Mouse (Mus musculus) liver, embryonic 13.5 days (tissue): ENCODE data around the gene Amz2. TPM values are rescaled to one million over a fixed set of nuclear protein-coding genes. Genes with fewer than 3 reads are reported as not detected.
"Not testable (repeated sequence)": the region's sequence is repeated elsewhere in the genome, so short reads cannot be mapped to it uniquely, and the experiment has no call there.

Source experiments
- ATAC-seq: fragments of 200-750 bp; cut with Nextera tagmentation; 2 replicates; pipeline ENCODE4 v1.8.0; 2017; ENCODE audit warnings: low read depth, mild to moderate bottlenecking, moderate number of reproducible peaks, moderate library complexity
- DNase-seq: peaks from one replicate; pipeline ENCODE4 v3.0.0; 2022
- H3K27ac ChIP-seq: fragments of 300-500 bp; sonication (generic); 2 replicates; pipeline ENCODE4 v1.5.1; 2015; ENCODE audit warnings: moderate library complexity, mild to moderate bottlenecking, inconsistent platforms
- H3K27me3 ChIP-seq: fragments of 300-500 bp; sonication (generic); 2 replicates; pipeline ENCODE4 v1.6.1; 2015; ENCODE audit warnings: mild to moderate bottlenecking, inconsistent platforms
- H3K36me3 ChIP-seq: fragments of 300-500 bp; sonication (generic); 2 replicates; pipeline ENCODE4 v1.6.1; 2015; ENCODE audit warnings: mild to moderate bottlenecking, inconsistent platforms
- H3K4me1 ChIP-seq: fragments of 300-500 bp; sonication (generic); replicated peaks from 2 replicates; pipeline ENCODE4 v1.6.1; 2015; ENCODE audit warnings: inconsistent platforms
- H3K4me2 ChIP-seq: fragments of 300-500 bp; sonication (generic); 2 replicates; pipeline ENCODE4 v1.6.1; 2015; ENCODE audit warnings: inconsistent platforms, mild to moderate bottlenecking, moderate library complexity
- H3K4me3 ChIP-seq: fragments of 300-500 bp; sonication (generic); replicated peaks from 2 replicates; pipeline ENCODE4 v1.5.1; 2015; ENCODE audit warnings: mild to moderate bottlenecking, inconsistent platforms
- H3K9ac ChIP-seq: fragments of 300-500 bp; sonication (generic); 2 replicates; pipeline ENCODE4 v1.6.1; 2015; ENCODE audit warnings: mild to moderate bottlenecking, inconsistent platforms
- H3K9me3 ChIP-seq: fragments of 300-500 bp; sonication (generic); replicated peaks from 2 replicates; pipeline ENCODE4 v1.6.1; 2016; ENCODE audit warnings: inconsistent platforms
- WGBS: fragments of 180-500 bp; shearing (Covaris S2); methylation state at CpG from one replicate; pipeline ENCODE4 v1.1.7; 2015; ENCODE audit not compliant: insufficient replicate concordance; 5-methylcytosine and 5-hydroxymethylcytosine counted together
- polyA plus RNA-seq: library from polyadenylated mRNA; unstranded; fragments of >200 nt; fragmentation: Nextera tagmentation; extraction: Ambion mirVana; gene quantifications from 2 replicates; pipeline ENCODE4 v1.2.1, GENCODE M21; 2015

Amz2 gene
- polyA plus RNA-seq, 1 experiment from 2014 or later = 14.6 TPM

GRCm38 (mm10) chr11:109479575-109480285, 54.0 kb downstream of the Amz2 start:
- Histone ChIP-seq H3K4me3 (no peak overlapping the region), H3K36me3 (no peaks in the 10 kb centered on the region), H3K4me2 (no peak overlapping the region), H3K9me3 (no peaks in the 10 kb centered on the region), H3K27me3 (no peaks in the 10 kb centered on the region), H3K27ac (no peak overlapping the region), H3K4me1 (peaks cover 66% of the 10 kb centered on the region), H3K9ac (no peak overlapping the region)
- no peak for ATAC-seq
- no peak for DNase-seq
- 48% methylated on average over 16 of the region's 16 CpGs for WGBS

GRCm38 (mm10) chr11:109480440-109480839, 54.7 kb downstream of the Amz2 start:
- no peak overlapping the region for H3K4me3 ChIP-seq
- H3K4me1 ChIP-seq = peaks cover 64% of the 10 kb centered on the region
- H3K27me3 ChIP-seq = no peaks in the 10 kb centered on the region
- H3K27ac ChIP-seq = no peak overlapping the region
- DNase-seq (no peak), ATAC-seq (no peak)
- no peak overlapping the region for H3K9ac ChIP-seq
- WGBS = 53% methylated on average over 8 of the region's 8 CpGs
- no peaks in the 10 kb centered on the region for H3K36me3 ChIP-seq
- H3K9me3 ChIP-seq = no peaks in the 10 kb centered on the region
- H3K4me2 ChIP-seq = no peak overlapping the region

GRCm38 (mm10) chr11:109485398-109486045, 59.8 kb downstream of the Amz2 start:
- Histone ChIP-seq H3K36me3 (no peaks in the 10 kb centered on the region), H3K27ac (no peak overlapping the region), H3K4me3 (no peak overlapping the region), H3K4me2 (no peak overlapping the region), H3K9ac (no peak overlapping the region), H3K27me3 (no peaks in the 10 kb centered on the region), H3K4me1 (peaks cover 30% of the 10 kb centered on the region), H3K9me3 (no peaks in the 10 kb centered on the region)
- DNase-seq = no peak
- 84% methylated on average over 15 of the region's 15 CpGs for WGBS
- ATAC-seq = 0 out of 2 replicates have a peak, but pooled peaks have one; percentile 13

GRCm38 (mm10) chr11:109487111-109487510, 61.4 kb downstream of the Amz2 start:
- Histone ChIP-seq H3K27me3 (no peaks in the 10 kb centered on the region), H3K4me1 (peaks cover 27% of the 10 kb centered on the region), H3K9me3 (no peaks in the 10 kb centered on the region), H3K4me2 (no peak overlapping the region), H3K4me3 (no peak overlapping the region), H3K27ac (no peak overlapping the region), H3K36me3 (no peaks in the 10 kb centered on the region), H3K9ac (no peak overlapping the region)
- ATAC-seq (no peak), DNase-seq (no peak)
- WGBS = 53% methylated on average over 1 of the region's 1 CpGs

GRCm38 (mm10) chr11:109487991-109488684, 62.4 kb downstream of the Amz2 start:
- H3K4me1 ChIP-seq = peaks cover 37% of the 10 kb centered on the region
- H3K4me2 ChIP-seq = no peak overlapping the region
- no peak overlapping the region for H3K4me3 ChIP-seq
- no peaks in the 10 kb centered on the region for H3K27me3 ChIP-seq
- H3K9ac ChIP-seq = no peak overlapping the region
- WGBS = 55% methylated on average over 10 of the region's 10 CpGs
- no peaks in the 10 kb centered on the region for H3K9me3 ChIP-seq
- ATAC-seq = no peak
- H3K27ac ChIP-seq = 0 out of 2 replicates have a peak overlapping the region, but pooled peaks have one; percentile 3
- no peaks in the 10 kb centered on the region for H3K36me3 ChIP-seq
- DNase-seq = no peak

- Histone ChIP-seq H3K27me3 (no peaks in the 10 kb centered on the region), H3K4me3 (no peak overlapping the region), H3K9ac (no peak overlapping the region), H3K4me1 (peaks cover 50% of the 10 kb centered on the region), H3K27ac (no peak overlapping the region), H3K4me2 (no peak overlapping the region), H3K9me3 (no peaks in the 10 kb centered on the region), H3K36me3 (no peaks in the 10 kb centered on the region)
- 87% methylated on average over 2 of the region's 2 CpGs for WGBS
- DNase-seq = no peak
- ATAC-seq = no peak
Measured at GRCm38 (mm10) chr11:109489763-109490162, 64.0 kb downstream of the Amz2 start.

GRCm38 (mm10) chr11:109491844-109492243, 66.1 kb downstream of the Amz2 start:
- Histone ChIP-seq H3K9me3 (no peaks in the 10 kb centered on the region), H3K36me3 (no peaks in the 10 kb centered on the region), H3K4me1 (peaks cover 63% of the 10 kb centered on the region), H3K4me3 (no peak overlapping the region), H3K9ac (no peak overlapping the region), H3K4me2 (no peak overlapping the region), H3K27me3 (no peaks in the 10 kb centered on the region), H3K27ac (no peak overlapping the region)
- no peak for DNase-seq
- whole genome bisulfite sequencing = 74% methylated on average over 4 of the region's 4 CpGs
- no peak for ATAC-seq

GRCm38 (mm10) chr11:109492847-109493464, 67.2 kb downstream of the Amz2 start:
- not testable (repeated sequence) for H3K27me3 ChIP-seq, H3K4me3 ChIP-seq, H3K36me3 ChIP-seq, H3K9me3 ChIP-seq
- Histone ChIP-seq H3K4me2 (peak overlapping the region; percentile 41), H3K4me1 (peaks cover 66% of the 10 kb centered on the region), H3K9ac (peak overlapping the region; percentile 50), H3K27ac (peak overlapping the region; percentile 81)
- ATAC-seq (peak; percentile 82), DNase-seq (peak; percentile 40)
- whole genome bisulfite sequencing = 20% methylated on average over 8 of the region's 8 CpGs

- H3K9me3 ChIP-seq = no peaks in the 10 kb centered on the region
- H3K4me3 ChIP-seq = no peak overlapping the region
- no peak for ATAC-seq
- no peaks in the 10 kb centered on the region for H3K27me3 ChIP-seq
- WGBS = 48% methylated on average over 24 of the region's 24 CpGs
- H3K36me3 ChIP-seq = no peaks in the 10 kb centered on the region
- H3K4me1 ChIP-seq = peaks cover 74% of the 10 kb centered on the region
- H3K9ac ChIP-seq = no peak overlapping the region
- no peak for DNase-seq
- H3K4me2 ChIP-seq = peak overlapping the region; percentile 22; the same call in 1 of the 2 replicates
- H3K27ac ChIP-seq = peak overlapping the region; percentile 50
Measured at GRCm38 (mm10) chr11:109494890-109495770, 69.4 kb downstream of the Amz2 start.

- Histone ChIP-seq H3K4me1 (peaks cover 74% of the 10 kb centered on the region), H3K4me2 (peak overlapping the region; percentile 22; the same call in 1 of the 2 replicates), H3K9ac (no peak overlapping the region), H3K9me3 (no peaks in the 10 kb centered on the region), H3K27me3 (no peaks in the 10 kb centered on the region), H3K36me3 (no peaks in the 10 kb centered on the region), H3K27ac (peak overlapping the region; percentile 2; the same call in 1 of the 2 replicates), H3K4me3 (no peak overlapping the region)
- WGBS = 19% methylated on average over 14 of the region's 14 CpGs
- no peak for ATAC-seq
- no peak for DNase-seq
Measured at GRCm38 (mm10) chr11:109495771-109496474, 70.2 kb downstream of the Amz2 start.
